Mouse (Mus musculus): Measurements from ENCODE around the gene D930007J09Rik. TPM values are rescaled to one million over a fixed set of nuclear protein-coding genes. Genes with fewer than 3 reads are reported as not detected.

D930007J09Rik gene
- polyA plus RNA-seq, 1 experiment from 2014 or later = not detected

DNA sequence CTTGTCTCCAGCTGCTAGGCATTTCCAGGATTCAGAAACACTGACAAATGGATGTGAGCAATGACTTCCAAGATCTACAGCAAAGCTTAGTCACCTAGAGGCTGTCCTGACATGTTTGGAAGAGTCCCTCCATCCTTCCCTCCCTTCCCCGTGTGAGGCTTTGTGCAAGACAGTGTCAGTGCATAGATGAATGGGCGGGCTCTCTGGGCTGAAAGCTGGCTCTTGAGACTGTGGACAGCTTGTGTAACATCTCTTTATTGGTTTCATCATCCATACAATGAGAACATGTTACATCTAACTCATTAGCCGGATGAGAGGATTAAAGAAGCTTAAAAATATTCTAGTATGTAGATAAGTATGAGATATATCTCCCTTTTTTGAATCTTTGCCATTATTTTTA, 30.1 kb upstream of the D930007J09Rik start:
- H3K4me3 ChIP-seq = no peak overlapping the region
- no peaks in the 10 kb centered on the region for H3K4me1 ChIP-seq
- H3K36me3 ChIP-seq = no peaks in the 10 kb centered on the region
- H3K9ac ChIP-seq = no peak overlapping the region
- H3K27ac ChIP-seq = no peak overlapping the region
- no peak overlapping the region for H3K4me2 ChIP-seq
- ATAC-seq (ENCODE audit: borderline replicate concordance, extremely low read depth, low FRiP score, low TSS enrichment) = no peak
- no peaks in the 10 kb centered on the region for H3K27me3 ChIP-seq
- WGBS = 61% methylated on average over 3 of the region's 3 CpGs
- no peaks in the 10 kb centered on the region for H3K9me3 ChIP-seq

- H3K27ac ChIP-seq = no peak overlapping the region
- H3K9ac ChIP-seq = no peak overlapping the region
- no peaks in the 10 kb centered on the region for H3K4me1 ChIP-seq
- H3K4me2 ChIP-seq = no peak overlapping the region
- no peak for ATAC-seq (ENCODE audit: borderline replicate concordance, extremely low read depth, low FRiP score, low TSS enrichment)
- no peaks in the 10 kb centered on the region for H3K36me3 ChIP-seq
- 60% methylated on average over 3 of the region's 3 CpGs for WGBS
- no peak overlapping the region for H3K4me3 ChIP-seq
- H3K9me3 ChIP-seq = no peaks in the 10 kb centered on the region
- no peaks in the 10 kb centered on the region for H3K27me3 ChIP-seq
These were observed 29.0 kb upstream of the D930007J09Rik start for GRCm38 (mm10) chr13:32831505-32832273.

DNA sequence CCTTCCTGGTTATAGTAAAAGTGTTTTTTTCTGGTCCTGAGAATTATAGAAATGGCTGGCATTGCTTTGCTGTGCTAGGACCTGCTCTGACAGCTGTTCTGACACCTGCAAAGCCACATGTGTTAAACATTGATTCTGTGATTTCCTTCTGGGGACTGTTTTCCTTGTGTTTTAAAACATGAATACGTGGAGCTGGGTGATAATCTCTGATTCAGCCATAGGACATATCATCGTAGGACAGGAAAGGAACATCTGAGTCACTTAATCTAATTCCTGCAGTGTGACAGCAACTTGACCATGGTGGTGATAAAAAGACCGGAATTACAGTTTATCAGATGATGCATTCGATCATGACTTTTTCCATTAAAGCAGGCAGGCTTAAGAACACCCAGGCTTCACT, 26.2 kb upstream of the D930007J09Rik start:
- Histone ChIP-seq H3K9ac (no peak overlapping the region), H3K27ac (no peak overlapping the region), H3K36me3 (no peaks in the 10 kb centered on the region), H3K4me2 (no peak overlapping the region), H3K27me3 (no peaks in the 10 kb centered on the region), H3K9me3 (no peaks in the 10 kb centered on the region), H3K4me3 (no peak overlapping the region), H3K4me1 (no peaks in the 10 kb centered on the region)
- WGBS = 52% methylated on average over 4 of the region's 4 CpGs
- no peak for ATAC-seq (ENCODE audit: borderline replicate concordance, extremely low read depth, low FRiP score, low TSS enrichment)

GRCm38 (mm10) chr13:32827951-32828350, 25.3 kb upstream of the D930007J09Rik start:
- H3K4me2 ChIP-seq = no peak overlapping the region
- H3K4me1 ChIP-seq = no peaks in the 10 kb centered on the region
- no peak overlapping the region for H3K9ac ChIP-seq
- no peaks in the 10 kb centered on the region for H3K9me3 ChIP-seq
- H3K36me3 ChIP-seq = peaks cover 9% of the 10 kb centered on the region; the same call in 1 of the 2 replicates
- no peak overlapping the region for H3K4me3 ChIP-seq
- no peaks in the 10 kb centered on the region for H3K27me3 ChIP-seq
- H3K27ac ChIP-seq = no peak overlapping the region
- WGBS = 56% methylated on average over 4 of the region's 4 CpGs
- ATAC-seq (ENCODE audit: borderline replicate concordance, extremely low read depth, low FRiP score, low TSS enrichment) = no peak

GRCm38 (mm10) chr13:32827111-32827822, 24.6 kb upstream of the D930007J09Rik start:
- Histone ChIP-seq H3K27ac (no peak overlapping the region), H3K9ac (no peak overlapping the region), H3K4me3 (no peak overlapping the region), H3K4me1 (no peaks in the 10 kb centered on the region), H3K27me3 (no peaks in the 10 kb centered on the region), H3K36me3 (peaks cover 9% of the 10 kb centered on the region; the same call in 1 of the 2 replicates), H3K9me3 (no peaks in the 10 kb centered on the region), H3K4me2 (no peak overlapping the region)
- ATAC-seq (ENCODE audit: borderline replicate concordance, extremely low read depth, low FRiP score, low TSS enrichment) = no peak
- WGBS = 80% methylated on average over 3 of the region's 3 CpGs

DNA sequence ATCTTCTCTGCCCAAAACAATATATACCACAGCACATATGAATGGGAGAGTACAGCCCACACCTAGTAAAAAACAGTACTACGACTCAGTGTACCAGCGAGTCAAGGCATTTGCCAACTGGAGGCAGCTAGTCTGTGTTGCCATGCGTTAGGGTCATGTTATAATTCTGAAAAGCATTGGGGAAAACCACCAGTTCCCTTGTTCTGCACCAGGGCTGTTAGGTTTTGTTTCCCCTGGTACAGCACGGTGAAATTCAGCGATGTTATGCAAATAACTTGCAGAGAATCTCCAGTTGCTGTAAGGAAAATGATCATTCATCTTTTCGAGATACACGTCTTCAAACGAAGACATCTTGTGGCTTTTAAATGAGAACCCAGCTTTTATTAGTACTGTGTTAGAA, 22.9 kb upstream of the D930007J09Rik start:
- Histone ChIP-seq H3K4me2 (no peak overlapping the region), H3K9ac (no peak overlapping the region), H3K4me3 (no peak overlapping the region), H3K27me3 (no peaks in the 10 kb centered on the region), H3K9me3 (no peaks in the 10 kb centered on the region), H3K36me3 (peaks cover 23% of the 10 kb centered on the region), H3K27ac (no peak overlapping the region), H3K4me1 (no peaks in the 10 kb centered on the region)
- ATAC-seq (ENCODE audit: borderline replicate concordance, extremely low read depth, low FRiP score, low TSS enrichment) = no peak
- WGBS = 88% methylated on average over 8 of the region's 8 CpGs

- Histone ChIP-seq H3K27me3 (no peaks in the 10 kb centered on the region), H3K4me3 (no peak overlapping the region), H3K9me3 (no peaks in the 10 kb centered on the region), H3K4me1 (no peaks in the 10 kb centered on the region), H3K4me2 (no peak overlapping the region), H3K27ac (no peak overlapping the region), H3K9ac (no peak overlapping the region), H3K36me3 (peaks cover 31% of the 10 kb centered on the region)
- ATAC-seq (ENCODE audit: borderline replicate concordance, extremely low read depth, low FRiP score, low TSS enrichment) = no peak
- WGBS = 72% methylated on average over 6 of the region's 6 CpGs
These were observed 22.0 kb upstream of the D930007J09Rik start for GRCm38 (mm10) chr13:32824377-32825330.

DNA sequence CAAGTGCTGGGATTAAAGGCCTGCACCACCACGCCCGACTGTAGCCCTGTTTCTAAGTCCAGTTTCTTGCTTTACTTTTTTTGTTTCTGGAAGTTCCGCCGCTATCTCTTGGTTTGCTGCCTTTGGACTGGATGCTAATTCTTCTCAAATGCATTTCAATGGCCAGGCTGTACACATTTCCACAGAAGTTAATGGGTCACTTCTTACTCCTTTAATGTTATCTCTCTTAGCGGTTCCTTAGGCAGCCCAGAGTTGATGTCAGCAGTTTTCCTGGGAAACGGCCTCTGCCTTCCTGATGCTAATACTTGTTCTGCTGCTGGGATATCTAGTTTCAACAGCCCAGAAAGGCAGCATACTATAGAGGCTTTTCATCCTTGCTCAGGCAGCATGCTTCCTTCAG, 20.5 kb upstream of the D930007J09Rik start:
- no peak for ATAC-seq (ENCODE audit: borderline replicate concordance, extremely low read depth, low FRiP score, low TSS enrichment)
- H3K36me3 ChIP-seq = peaks cover 47% of the 10 kb centered on the region
- H3K4me3 ChIP-seq = no peak overlapping the region
- no peak overlapping the region for H3K4me2 ChIP-seq
- 80% methylated on average over 6 of the region's 6 CpGs for WGBS
- H3K27me3 ChIP-seq = no peaks in the 10 kb centered on the region
- no peaks in the 10 kb centered on the region for H3K4me1 ChIP-seq
- no peaks in the 10 kb centered on the region for H3K9me3 ChIP-seq
- no peak overlapping the region for H3K9ac ChIP-seq
- H3K27ac ChIP-seq = no peak overlapping the region

DNA sequence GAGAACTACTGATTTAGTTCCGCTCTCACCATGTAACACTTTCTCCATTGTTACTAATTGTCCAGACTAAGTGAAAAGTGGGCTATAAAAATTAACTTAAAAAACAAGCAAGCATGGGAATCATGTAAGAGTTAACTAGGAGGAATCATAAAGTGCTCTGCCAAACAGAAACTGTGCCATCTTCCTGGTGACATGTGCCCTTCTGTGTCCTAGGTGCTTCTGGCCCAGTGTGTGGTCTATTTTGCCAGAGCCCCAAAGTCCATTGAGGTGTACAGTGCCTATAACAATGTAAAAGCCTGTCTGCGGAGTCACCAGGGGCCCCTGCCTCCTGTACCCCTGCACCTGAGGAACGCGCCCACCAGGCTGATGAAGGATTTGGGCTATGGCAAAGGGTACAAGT, 19.0 kb upstream of the D930007J09Rik start:
- no peak overlapping the region for H3K9ac ChIP-seq
- 97% methylated on average over 4 of the region's 4 CpGs for WGBS
- ATAC-seq (ENCODE audit: borderline replicate concordance, extremely low read depth, low FRiP score, low TSS enrichment) = no peak

DNA sequence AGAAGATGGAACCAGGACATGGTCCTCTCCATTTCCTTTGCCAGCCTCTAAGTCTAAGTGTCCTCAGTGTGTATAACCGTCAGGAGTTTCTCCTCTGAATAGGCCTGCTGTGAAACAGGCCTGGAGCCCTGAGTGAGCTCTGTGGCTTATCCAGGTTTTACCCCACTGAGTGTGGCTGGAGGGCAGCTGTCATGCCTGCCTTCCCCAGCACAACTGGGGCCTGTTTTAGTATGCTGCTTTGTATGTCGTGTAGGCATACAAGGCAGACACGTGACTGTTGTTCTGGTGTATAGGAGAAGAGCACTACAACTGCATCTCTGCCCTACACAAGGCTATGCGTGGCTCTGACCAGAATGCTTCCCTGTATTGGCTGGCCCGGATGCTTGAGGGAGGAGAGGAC, 17.3 kb upstream of the D930007J09Rik start:
- Histone ChIP-seq H3K4me2 (no peak overlapping the region), H3K9me3 (no peaks in the 10 kb centered on the region), H3K4me1 (no peaks in the 10 kb centered on the region), H3K27ac (no peak overlapping the region), H3K36me3 (peaks cover 65% of the 10 kb centered on the region), H3K4me3 (no peak overlapping the region), H3K9ac (no peak overlapping the region), H3K27me3 (no peaks in the 10 kb centered on the region)
- ATAC-seq (ENCODE audit: borderline replicate concordance, extremely low read depth, low FRiP score, low TSS enrichment) = no peak
- 89% methylated on average over 5 of the region's 5 CpGs for WGBS

More for the DNA sequence above, 19.0 kb upstream of the D930007J09Rik start:
- no peaks in the 10 kb centered on the region for H3K4me1 ChIP-seq
- no peak overlapping the region for H3K4me3 ChIP-seq
- H3K27ac ChIP-seq = no peak overlapping the region
- H3K36me3 ChIP-seq = peaks cover 58% of the 10 kb centered on the region
- no peak overlapping the region for H3K4me2 ChIP-seq
- no peaks in the 10 kb centered on the region for H3K27me3 ChIP-seq
- H3K9me3 ChIP-seq = no peaks in the 10 kb centered on the region

DNA sequence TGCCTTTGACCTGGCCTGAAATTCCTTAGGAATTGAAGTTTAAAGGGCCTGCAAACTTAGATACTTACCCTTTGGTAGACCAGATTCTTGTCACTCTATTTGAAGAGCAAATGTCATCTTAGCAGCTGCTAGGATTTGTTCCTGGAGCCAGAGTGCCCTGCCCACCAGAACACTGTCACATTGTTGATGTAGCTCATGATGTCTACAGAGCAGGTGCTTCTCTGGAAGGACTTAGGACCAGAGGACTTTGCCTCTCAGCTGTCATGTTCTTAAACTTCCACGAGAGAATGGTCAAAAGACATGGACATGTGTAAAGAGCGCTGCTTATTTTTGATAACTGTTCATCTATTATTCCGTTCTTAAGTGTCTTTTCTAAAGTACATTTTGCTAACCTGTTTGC, 16.6 kb upstream of the D930007J09Rik start:
- H3K4me1 ChIP-seq = no peaks in the 10 kb centered on the region
- WGBS = 95% methylated on average over 3 of the region's 3 CpGs
- no peaks in the 10 kb centered on the region for H3K9me3 ChIP-seq
- H3K27me3 ChIP-seq = no peaks in the 10 kb centered on the region
- no peak overlapping the region for H3K9ac ChIP-seq
- peaks cover 67% of the 10 kb centered on the region for H3K36me3 ChIP-seq
- H3K4me3 ChIP-seq = no peak overlapping the region
- no peak for ATAC-seq (ENCODE audit: borderline replicate concordance, extremely low read depth, low FRiP score, low TSS enrichment)
- H3K4me2 ChIP-seq = no peak overlapping the region
- no peak overlapping the region for H3K27ac ChIP-seq
